Mouse (Mus musculus) small intestine, adult 10 weeks (tissue): Measurements from ENCODE around the gene Zfp148. TPM values are rescaled to one million over a fixed set of nuclear protein-coding genes. Genes with fewer than 3 reads are reported as not detected.

ENCODE experiments used
- polyA plus RNA-seq: library from polyadenylated mRNA; stranded (reverse); fragments of 350-450 nt; fragmentation: Illumina TruSeq; extraction: RNeasy Lipid Tissue Mini Kit (QIAGEN cat#74804); gene quantifications from one replicate; pipeline ENCODE4 v1.2.3, GENCODE M21; 2014; ENCODE audit warnings: low replicate concordance

Zfp148 gene
- polyA plus RNA-seq = 49.5 TPM

DNA sequence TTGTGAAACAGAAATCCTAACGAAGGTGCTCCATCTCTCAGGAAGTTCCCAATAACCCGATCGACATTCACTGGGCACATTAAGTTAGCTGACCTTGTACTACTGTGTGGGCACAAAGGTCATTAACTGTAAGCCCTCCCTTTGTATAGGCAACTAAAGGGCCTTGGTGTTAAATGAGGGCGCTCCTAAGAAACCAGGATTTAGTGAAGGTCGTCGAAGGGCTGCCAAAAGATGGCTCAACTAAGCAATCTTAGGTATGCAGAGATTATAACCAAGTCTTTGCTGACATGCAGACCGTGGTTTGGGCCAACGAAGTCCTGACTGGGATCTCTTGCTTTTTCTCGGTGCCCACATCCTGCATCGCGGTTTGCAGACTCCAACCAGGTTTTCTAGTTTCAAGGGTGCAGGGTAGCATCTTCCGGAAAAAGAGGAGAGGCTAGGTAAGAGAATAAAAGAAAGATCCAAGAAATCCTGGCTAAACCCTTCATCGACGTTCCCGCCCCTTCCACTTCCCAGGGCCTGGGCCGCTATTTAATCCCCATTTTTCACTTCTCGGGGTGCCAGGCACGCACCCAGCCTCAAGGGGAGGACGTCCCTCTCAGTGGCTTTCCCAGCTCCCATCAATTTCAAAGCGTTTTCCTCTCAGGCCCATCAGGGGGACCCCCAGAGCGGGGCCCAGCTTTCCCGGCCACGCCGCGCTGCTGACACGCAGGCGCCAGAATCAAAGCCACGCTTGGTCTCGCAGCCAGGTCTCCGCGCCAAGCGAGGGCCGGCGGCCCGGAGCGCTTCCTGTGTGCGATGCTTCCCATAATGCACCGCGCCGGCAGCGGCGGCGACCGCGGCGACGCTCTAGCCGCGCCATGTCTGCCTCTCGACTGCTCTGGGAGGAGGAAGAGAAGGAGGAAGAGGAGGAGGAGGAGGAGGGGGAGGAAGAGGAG, at the start of gene Zfp148:
Gene Zfp148 (plus strand): TSS at position 893 of the 938 bp plus-strand sequence.

DNA sequence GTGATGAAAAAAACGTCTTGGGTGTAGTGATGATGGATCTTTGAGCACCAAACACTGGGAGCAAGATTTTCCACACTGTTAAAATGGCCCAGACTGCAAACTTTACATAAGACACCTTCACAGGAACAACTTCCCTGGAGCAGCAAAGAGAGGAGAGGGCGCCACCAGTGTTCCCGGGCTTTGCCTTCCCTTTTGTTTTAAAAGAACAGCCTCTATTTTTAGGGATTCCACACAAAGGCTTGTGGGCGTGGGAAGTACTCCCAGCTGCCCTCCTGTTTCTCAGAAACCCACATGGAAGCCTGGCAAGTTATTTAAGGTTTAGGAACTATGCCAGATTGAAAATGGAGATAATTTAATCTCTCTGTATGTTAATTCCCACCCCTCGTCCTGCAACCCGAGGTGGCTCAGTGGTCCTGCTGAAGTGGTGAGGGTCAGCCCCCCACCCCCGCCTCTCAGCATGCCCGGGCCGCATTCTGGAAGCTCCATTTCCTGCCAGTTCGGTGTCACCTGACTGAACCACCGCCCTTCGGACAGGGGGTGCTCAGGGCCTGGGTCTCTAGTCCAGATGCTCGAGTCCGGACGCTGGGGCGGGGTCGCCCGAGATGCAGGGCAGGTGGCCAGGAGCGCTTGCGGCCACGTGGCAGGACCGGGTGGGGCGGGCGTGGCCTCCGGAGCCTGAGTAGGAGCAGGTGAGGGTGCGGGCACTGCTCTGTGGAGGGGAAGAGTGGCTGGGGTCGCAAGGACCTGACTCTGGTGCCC, 136.3 kb downstream of the Zfp148 start, which contains the start of gene Slc12a8:
Gene Slc12a8 (plus strand): TSS at position 522 of the 759 bp plus-strand sequence.

Other genes with a start within 250 kb of the Zfp148 start
- 11.1 TPM for gene Osbpl11, start 195.8 kb upstream of the Zfp148 start, polyA plus RNA-seq
- gene Snx4, start 129.4 kb upstream of the Zfp148 start, polyA plus RNA-seq = 114 TPM
- gene Slc12a8, start 136.5 kb downstream of the Zfp148 start, polyA plus RNA-seq = 3.5 TPM